In genomic region chr5:98446771-98447462, GRCm38 (mm10) we compare ENCODE assay signal across 10 mouse cellular contexts.
"Had no signal": no experiment of that assay in that cellular context is flagged by ENCODE, and none has a peak within 500 bp of the region (broad histone marks: within the 10 kb centered on the region; RNA-seq: fewer than 3 reads in every experiment).

No protein-coding gene starts in this region.

- H3K27me3 ChIP-seq: limb, embryonic 15.5 days; liver, embryonic 12.5 days; midbrain, embryonic 12.5 days; neural tube, embryonic 13.5 days had no signal

- H3K27ac ChIP-seq: hindbrain, postnatal 0 days; limb, embryonic 15.5 days; liver, embryonic 12.5 days; midbrain, embryonic 12.5 days; neural tube, embryonic 13.5 days had no signal

- DNase-seq: kidney, adult 11 months; lung, embryonic 14.5 days; right cerebral cortex, postnatal 14 days; thymus, postnatal 4 days had no signal

- ATAC-seq: hindbrain, postnatal 0 days; liver, embryonic 12.5 days; midbrain, embryonic 16.5 days had no signal

- H3K36me3 ChIP-seq: limb, embryonic 15.5 days; liver, embryonic 12.5 days; midbrain, embryonic 12.5 days; neural tube, embryonic 13.5 days had no signal

- H3K9ac ChIP-seq: limb, embryonic 15.5 days; liver, embryonic 12.5 days; lung, embryonic 14.5 days; midbrain, embryonic 12.5 days; neural tube, embryonic 13.5 days had no signal

- H3K4me2 ChIP-seq: limb, embryonic 15.5 days; liver, embryonic 12.5 days; lung, embryonic 14.5 days; midbrain, embryonic 12.5 days; neural tube, embryonic 13.5 days had no signal

- H3K9me3 ChIP-seq: limb, embryonic 15.5 days; liver, embryonic 12.5 days; midbrain, embryonic 12.5 days; neural tube, embryonic 13.5 days had no signal

- H3K4me3 ChIP-seq: limb, embryonic 15.5 days; liver, embryonic 12.5 days; midbrain, embryonic 12.5 days; neural tube, embryonic 13.5 days had no signal

- H3K4me1 ChIP-seq: limb, embryonic 15.5 days; liver, embryonic 12.5 days; midbrain, embryonic 12.5 days; neural tube, embryonic 13.5 days had no signal
